Mouse (Mus musculus) CD8-positive naive resting alpha-beta T cell, adult 2 months (primary cell): ENCODE data around the gene 1700102P08Rik.

Experiments used
- DNase-seq, 2 experiments: peaks; one replicate each; pipeline ENCODE4 v3.0.0; 2022; ENCODE audit warnings: low read depth in 2 of 2, low spot score in 2 of 2

The 1700102P08Rik gene

GRCm38 (mm10) chr9:108392676-108393075, at the start of gene 1700102P08Rik:
1700102P08Rik (plus strand) TSS chr9:108392805.
- DNase-seq, result no peak

GRCm38 (mm10) chr9:108343331-108343730, 49.3 kb upstream of the 1700102P08Rik start:
- DNase-seq, result no peak

GRCm38 (mm10) chr9:108343835-108344234, 48.8 kb upstream of the 1700102P08Rik start:
- DNase-seq, result no peak

- DNase-seq, result no peak
Observed at GRCm38 (mm10) chr9:108344471-108344870, 48.1 kb upstream of the 1700102P08Rik start.

- no peak for DNase-seq
Observed at GRCm38 (mm10) chr9:108347024-108347423, 45.6 kb upstream of the 1700102P08Rik start.

- DNase-seq, result peak; percentile 60 to 61
Observed at GRCm38 (mm10) chr9:108347540-108348289, 44.9 kb upstream of the 1700102P08Rik start, which contains the start of gene Usp4. Usp4 (plus strand) TSS chr9:108347853.

- DNase-seq, result no peak
Observed at GRCm38 (mm10) chr9:108348290-108348680, 44.3 kb upstream of the 1700102P08Rik start.

- no peak for DNase-seq
Observed at GRCm38 (mm10) chr9:108349727-108350126, 42.9 kb upstream of the 1700102P08Rik start.

GRCm38 (mm10) chr9:108378234-108378633, 14.4 kb upstream of the 1700102P08Rik start:
- DNase-seq, result no peak

- no peak for DNase-seq
Observed at GRCm38 (mm10) chr9:108378736-108379135, 13.9 kb upstream of the 1700102P08Rik start.

- no peak for DNase-seq
Observed at GRCm38 (mm10) chr9:108379294-108379693, 13.3 kb upstream of the 1700102P08Rik start.

GRCm38 (mm10) chr9:108381382-108381781, 11.2 kb upstream of the 1700102P08Rik start:
- no peak for DNase-seq

GRCm38 (mm10) chr9:108385006-108385405, 7.6 kb upstream of the 1700102P08Rik start:
- no peak for DNase-seq

- no peak for DNase-seq
Observed at GRCm38 (mm10) chr9:108386816-108387215, 5.8 kb upstream of the 1700102P08Rik start.

GRCm38 (mm10) chr9:108388601-108389000, 4.0 kb upstream of the 1700102P08Rik start:
- DNase-seq, result no peak

- DNase-seq, result no peak
Observed at GRCm38 (mm10) chr9:108389220-108389619, 3.4 kb upstream of the 1700102P08Rik start.

- DNase-seq, result no peak
Observed at GRCm38 (mm10) chr9:108394191-108394590, 1.6 kb downstream of the 1700102P08Rik start.

GRCm38 (mm10) chr9:108395427-108395826, 2.8 kb downstream of the 1700102P08Rik start:
- no peak for DNase-seq

GRCm38 (mm10) chr9:108398324-108398723, 5.7 kb downstream of the 1700102P08Rik start:
- no peak for DNase-seq

- no peak for DNase-seq
Observed at GRCm38 (mm10) chr9:108401186-108401960, 8.8 kb downstream of the 1700102P08Rik start.

- no peak for DNase-seq
Observed at GRCm38 (mm10) chr9:108403081-108403480, 10.5 kb downstream of the 1700102P08Rik start.

- DNase-seq, result no peak
Observed at GRCm38 (mm10) chr9:108404451-108404850, 11.8 kb downstream of the 1700102P08Rik start.
